Mouse (Mus musculus) retina, postnatal 1 day (tissue): ENCODE data around the gene Kcnq1.

Source experiments
- DNase-seq: peaks from one replicate; pipeline ENCODE4 v3.0.0-alpha.2; 2012

Kcnq1 gene

DNA sequence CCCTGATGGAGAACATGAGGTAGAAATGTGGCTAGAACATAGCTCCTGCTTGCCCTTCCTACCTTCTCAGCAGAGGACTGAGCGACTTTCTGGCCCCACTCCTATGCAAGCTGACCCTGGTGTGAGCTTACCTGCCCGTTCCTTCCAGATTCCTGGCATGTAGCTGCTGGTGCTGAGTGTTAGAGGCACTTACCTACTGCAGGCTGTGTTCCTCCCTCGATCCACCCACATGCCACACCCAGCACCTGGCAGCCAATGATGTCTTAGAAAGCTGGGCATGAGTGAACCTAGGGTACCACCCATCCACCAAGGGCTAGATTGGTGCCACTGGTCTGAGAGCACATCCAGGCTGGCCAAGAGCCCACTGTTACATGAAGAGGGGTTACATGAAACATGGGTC lies 12.3 kb upstream of the Kcnq1 start:
- DNase-seq: no peak

DNA sequence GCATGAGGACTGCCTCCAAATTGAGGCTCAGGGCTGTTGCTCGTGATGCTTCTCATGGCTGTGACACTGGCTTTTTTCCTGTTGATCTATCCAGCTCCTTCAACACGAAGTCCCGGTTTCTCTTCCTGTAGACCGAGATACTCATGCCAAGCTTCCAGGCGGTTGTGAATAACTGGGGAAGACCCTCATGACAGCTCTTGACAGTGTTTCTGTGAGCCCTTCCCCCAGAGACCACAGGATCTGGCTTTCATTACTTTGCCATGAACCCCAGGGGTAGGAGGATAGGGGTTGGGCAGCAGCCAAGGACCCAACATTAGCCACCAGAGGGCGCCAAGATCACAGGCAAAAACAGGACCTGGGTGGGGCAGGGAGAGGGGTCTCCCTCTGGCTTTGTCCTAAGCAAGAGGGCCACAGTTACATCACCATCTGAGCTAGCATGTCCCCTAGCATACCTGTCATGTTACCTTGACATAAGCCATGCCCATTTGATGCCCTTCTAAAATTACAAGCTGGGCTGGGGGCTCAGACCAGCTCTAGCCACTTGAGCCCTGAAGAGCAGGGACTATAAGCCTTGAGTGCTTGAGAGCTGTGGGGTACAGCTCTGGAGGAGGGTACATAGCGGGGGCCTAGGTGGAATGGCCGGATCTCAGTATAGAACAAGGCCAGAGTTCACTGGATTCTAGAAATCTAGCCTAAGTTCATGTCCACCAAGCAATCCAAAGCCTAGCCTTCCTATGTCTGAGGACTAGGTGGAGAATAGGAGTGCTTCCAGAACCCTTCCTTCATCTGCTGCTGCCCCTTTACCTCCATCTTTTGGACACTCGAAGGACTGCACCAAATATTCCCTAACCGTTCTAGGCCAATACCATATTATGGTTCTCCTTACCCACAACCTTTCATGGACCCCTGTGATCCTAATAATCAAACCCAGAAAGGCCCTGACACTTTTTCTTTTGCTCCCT lies 11.3 kb upstream of the Kcnq1 start, which contains the start of gene Trpm5:
Gene Trpm5 (minus strand): TSS at position 51 of the 962 bp plus-strand sequence.
- peak; percentile 71 for DNase-seq

DNA sequence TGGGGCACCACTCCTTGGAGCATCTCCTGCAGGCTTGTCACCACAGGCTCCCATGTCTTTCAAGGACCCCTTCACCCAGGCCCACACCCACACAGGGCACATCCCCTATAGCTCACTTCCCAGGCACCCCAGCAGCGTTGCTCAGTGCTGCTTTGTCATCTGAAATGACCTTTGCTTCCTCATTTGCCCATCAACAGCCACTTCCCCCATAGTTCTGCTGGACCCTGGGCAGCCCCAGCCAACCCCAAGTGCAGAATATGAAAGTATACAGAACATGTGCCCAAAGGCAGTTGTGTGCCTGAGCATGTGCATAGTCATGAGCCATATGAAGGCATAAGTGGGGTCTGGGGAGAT lies 10.6 kb upstream of the Kcnq1 start:
- no peak for DNase-seq

DNA sequence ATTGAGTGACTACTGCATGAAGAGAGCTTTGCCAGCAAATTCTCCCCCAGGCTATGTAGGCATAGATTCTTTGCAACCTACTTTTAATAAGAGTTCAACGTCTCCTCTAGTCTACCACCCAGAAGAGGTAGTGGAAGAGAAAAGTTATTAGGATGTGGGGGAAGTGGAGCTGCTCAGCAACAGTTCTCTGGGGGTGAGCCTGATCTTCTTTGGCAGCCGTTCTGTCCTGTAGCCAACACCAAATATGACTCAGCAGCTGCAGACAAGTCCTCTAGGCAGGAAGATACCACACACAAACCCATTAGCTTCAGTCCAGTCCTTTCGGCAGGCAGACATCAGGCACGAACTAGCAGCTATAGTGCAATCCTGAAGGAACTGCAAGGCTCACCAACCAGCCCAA lies 5.4 kb upstream of the Kcnq1 start:
- DNase-seq: no peak

DNA sequence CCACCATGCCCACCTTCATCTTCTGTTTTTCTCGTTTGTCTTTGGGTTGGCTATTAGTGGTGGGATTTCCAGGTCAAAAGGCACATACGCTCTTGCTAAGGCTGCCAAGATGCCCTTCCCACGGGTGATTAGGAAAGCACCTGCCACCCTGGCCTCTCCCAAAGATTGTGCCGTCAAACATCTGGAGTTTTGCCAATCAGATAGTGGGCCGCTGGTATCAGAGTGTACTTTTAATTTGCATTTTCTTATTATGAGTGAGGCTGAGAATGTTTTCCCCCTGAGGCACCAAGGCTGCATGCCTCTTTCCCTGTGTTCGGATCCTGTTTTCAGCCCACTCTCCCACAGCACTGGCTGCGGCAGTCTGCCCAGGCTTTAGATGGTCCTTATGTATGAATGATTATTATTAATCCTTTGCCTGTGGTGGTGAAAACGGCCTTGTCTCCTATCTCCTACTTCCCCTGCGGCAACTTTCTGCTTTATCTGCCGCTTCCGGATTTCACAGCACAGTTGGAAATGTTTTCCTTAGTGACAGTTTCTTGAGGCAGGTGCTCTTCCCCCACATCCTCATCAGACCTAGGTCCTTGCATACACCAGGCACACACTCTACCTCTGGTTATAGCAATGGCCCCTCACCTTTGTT lies 784 bp upstream of the Kcnq1 start:
- no peak for DNase-seq

DNA sequence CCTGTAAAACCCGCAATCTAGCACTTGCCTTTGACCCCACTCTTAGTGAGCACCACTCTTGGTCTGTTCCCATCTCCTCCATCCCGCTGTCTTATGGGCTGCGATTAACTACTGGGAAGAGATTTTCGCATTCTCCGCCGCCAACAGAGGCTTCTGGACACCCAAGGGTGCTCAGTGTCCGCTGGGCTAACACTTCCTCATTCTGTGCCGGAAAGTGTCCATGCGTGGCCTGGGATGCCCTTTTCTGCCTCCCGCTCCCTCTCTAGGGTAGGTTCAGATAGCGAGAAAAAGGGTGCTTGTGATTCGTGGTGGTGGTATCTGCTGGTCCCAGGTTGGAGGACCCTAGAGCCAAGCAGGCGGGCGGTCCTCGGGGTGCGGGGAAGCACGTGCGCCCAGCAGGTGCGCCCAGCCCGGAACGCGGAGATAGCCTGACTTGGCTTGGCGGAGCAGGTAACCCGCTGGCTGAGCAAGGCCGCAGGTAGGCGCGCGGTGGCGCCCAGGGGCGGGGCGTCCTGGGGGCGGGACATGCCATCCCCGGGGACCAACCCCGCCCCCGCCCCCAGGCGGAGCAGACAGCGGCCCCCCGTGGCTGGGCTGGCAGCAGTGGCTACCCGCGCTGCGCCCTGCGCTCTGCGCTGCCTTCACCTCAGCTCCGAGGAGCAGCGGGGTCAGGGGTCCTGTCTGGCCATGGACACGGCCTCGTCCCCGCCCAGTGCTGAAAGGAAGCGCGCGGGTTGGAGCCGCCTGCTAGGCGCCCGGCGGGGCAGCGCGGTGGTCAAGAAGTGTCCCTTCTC lies 707 bp downstream of the Kcnq1 start:
- no peak for DNase-seq

DNA sequence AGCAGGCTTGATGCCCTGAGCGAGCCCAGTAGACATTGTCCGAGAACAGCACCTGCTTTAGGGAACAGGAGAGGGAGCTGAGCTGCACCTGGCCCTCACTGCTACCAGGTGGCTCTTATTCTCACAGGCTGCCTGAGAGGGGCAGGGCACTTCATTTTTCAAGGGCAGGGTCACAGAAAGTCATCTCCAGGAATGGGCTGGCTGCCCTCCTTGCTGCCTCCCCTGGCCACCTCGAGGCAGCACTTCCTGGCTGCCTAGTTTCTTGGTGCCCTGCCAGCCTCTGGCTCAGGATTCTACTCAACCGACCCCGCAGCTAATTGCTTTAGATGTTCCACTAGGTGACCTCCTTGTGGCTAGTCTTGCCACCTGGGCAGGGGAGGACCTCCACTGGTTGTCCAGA lies 2.0 kb downstream of the Kcnq1 start:
- DNase-seq: no peak

DNA sequence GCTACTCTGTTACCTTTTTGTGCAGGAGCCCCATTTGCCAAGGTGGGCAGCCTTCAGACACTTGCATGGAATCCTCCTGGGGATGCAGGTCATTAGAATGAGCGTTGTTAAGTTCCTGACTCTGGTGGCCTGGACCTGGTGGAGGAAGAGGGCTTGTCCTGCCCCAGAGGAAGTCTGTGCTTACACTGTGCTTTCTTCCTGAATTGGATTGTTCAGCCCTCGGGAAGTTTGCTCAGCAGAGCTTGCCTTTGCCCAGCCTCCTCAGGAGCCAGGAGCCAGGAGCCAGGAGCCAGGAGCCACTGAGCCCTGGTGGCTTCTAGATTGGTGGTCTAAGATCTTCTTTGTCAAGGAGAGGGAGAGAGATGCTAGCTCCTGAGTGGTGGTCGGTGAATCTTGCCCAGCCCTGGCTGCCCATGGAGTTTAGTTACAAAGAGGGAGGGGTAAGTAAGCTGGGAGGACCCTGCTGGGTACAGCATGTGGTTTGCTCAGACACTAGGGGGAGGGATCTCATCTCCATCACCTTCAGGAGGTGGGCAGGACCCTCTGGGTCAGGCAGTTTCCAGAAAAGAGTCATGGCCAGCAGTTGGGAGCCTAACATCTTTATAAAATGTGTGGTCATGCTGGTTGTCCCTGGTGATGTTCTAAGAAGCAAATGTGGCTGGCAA lies 3.0 kb downstream of the Kcnq1 start:
- DNase-seq: no peak

DNA sequence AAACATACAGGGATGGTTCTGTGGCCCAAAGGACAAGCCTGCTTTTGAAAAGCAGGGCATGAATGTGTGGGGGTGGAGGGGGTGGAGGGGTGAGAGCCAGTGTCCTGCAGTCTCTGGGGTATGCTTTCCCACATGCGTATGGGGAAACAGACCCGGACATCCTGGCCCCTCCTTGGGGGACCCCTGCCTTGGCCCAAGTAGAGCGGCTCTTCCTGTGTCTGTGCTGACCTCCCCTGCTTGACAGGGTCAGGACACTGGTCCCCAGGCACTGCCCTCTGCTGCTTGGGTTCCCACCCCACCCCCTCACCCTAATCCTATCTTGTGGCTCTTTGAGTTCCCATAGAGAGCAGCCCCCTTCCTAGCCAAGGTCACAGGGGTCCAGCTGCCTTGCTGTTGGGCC lies 3.5 kb downstream of the Kcnq1 start:
- no peak for DNase-seq

DNA sequence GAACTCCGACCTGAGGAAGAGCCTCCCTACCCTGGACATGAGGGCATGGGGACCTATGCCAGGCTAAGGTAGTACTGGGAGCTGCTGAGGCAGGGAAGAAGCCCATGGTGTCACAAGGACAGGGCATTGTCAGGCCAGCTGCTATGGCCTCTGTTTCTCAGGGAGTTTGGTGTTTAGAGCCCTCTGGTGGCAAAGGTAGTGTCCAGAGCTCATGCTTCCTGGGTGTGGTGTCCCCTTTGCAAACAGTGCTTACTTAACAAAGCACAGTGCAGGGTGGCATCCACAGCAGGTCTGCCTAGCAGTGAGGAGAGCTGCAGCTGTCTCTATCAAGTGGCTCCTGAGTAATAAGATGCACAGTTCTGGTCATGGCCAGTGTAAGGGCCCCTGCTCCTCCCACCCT lies 4.6 kb downstream of the Kcnq1 start:
- no peak for DNase-seq

DNA sequence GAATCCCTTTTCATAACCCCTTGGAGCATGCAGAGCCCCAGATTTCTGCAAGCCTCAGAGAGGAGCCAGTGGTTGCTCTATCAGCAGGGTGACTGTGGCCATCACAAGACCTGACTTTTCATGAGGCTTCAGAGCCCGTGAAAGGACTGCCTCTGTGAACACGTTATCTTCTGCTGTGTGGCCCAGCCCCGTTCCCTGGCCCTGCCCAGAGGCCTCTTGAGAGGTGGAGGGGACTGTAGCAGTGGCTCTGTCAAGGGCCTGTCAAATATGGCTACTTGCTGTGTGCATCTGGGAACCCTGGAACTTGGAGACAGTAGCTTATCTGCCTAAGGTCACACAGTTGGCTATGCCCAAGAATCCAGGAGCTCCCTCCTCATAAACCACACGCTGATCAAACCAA lies 5.6 kb downstream of the Kcnq1 start:
- DNase-seq: no peak

DNA sequence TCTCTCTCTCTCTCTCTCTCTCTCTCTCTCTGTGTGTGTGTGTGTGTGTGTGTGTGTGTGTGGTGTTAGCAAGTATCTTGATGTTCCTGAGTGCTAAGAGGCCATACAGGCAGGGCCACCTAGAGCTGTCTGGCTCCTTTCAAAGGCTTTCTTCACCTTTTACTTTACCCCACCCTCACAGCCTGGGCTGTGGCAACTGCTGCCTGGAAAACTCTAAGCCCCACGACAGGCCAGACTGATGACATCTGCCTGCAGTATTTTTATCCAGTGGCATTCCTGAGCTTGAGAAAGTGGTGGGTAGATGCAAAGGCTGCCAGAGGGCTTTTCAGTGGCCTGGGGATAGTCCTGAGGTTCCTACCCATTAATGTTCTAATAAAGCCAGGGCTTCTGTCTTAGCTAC lies 6.2 kb downstream of the Kcnq1 start:
- no peak for DNase-seq

DNA sequence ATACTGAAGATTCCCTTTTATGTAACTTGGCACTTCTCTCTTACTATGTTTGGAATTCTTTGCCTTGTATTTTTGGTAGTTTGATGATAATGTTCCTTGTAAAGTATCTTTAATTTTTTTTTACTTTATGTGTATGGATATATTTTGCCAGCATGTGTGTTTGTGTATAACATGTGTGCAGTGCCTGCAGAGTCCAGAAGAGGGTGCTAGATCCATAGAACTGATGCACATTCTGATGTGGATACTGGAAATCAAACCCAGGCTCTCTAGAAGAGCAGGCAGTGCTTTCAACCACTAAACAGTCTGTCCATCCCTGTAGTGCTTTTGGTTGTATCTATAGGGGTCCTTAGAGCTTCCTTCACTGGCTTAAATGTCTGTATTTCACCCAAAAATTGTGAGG lies 8.6 kb downstream of the Kcnq1 start:
- DNase-seq: no peak

DNA sequence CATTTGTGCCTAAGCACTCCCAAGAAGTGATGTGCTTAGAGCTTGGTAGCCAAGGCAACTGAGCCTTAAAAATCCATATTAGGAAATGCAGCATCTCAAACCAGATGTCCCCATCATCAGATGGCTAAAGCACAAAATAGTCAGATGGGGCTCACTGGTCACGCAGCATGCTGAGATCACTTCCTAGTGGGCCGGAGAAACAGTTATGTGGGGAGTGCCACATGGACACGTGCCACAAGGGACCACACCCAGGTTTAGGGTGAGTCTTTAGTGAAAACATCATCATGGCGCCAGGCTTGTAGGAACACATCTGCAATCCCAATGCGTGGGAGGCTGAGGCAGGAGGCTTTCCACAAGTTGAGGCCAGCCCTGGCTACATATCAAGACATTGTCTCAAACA lies 10.4 kb downstream of the Kcnq1 start:
- no peak for DNase-seq

DNA sequence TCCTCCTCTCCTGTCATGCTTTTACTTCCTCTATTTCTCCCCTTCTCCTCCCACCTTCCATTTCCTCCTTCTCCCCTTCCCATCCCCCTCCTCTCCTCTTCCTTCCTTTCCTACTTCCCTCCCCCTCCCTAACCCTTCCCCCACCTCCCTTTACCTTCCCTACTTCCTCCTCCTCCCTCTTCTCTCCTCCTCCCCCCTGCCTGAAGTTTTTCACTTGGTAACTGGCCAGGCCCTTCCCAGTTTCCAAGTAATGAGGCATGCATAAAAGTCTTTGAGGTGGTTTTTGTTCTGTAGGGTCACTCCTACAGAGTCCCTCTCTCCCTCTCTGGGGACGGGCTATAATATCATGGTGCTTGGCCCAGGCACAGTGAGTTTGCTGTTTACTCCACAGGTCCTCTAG lies 13.2 kb downstream of the Kcnq1 start:
- DNase-seq: no peak

DNA sequence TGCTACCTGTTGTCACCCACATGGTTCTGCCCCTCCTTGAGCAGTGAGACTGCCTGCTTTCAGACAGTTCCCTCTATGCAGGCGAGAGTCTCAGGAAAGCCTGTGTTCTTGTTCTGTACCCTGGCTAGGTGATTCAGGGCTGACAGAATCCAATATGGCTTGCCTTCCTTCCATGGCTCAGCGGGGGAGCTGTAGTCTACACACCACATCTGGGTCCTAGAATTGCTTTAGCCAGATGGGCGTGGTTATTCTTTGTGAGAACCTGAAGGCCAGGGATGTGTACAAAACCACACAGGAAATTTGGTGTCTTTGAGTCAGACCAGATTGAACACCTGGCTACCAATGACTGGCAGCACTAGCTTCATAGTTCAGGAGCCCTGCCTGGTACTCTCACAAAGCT lies 13.7 kb downstream of the Kcnq1 start:
- DNase-seq: no peak

DNA sequence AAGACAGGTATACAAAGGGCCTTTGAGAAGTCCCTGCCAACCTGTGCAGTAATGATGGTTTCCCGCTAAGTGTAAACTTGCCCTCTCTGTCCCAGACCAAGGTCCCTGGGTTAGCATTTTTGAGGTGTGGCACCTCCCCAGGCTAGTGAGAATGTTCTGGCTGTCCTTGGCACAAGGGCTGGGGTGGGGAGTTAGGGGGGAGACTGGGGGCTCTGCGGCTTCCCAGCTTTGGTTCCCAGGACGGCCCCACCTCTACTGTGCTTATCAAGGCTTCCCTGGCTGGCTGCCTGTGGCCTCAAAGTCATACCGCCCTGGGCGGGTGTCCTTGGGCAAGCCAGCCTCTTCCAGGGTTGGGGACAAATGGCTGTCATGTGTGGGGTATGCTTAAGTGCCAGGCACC lies 16.0 kb downstream of the Kcnq1 start:
- no peak for DNase-seq

DNA sequence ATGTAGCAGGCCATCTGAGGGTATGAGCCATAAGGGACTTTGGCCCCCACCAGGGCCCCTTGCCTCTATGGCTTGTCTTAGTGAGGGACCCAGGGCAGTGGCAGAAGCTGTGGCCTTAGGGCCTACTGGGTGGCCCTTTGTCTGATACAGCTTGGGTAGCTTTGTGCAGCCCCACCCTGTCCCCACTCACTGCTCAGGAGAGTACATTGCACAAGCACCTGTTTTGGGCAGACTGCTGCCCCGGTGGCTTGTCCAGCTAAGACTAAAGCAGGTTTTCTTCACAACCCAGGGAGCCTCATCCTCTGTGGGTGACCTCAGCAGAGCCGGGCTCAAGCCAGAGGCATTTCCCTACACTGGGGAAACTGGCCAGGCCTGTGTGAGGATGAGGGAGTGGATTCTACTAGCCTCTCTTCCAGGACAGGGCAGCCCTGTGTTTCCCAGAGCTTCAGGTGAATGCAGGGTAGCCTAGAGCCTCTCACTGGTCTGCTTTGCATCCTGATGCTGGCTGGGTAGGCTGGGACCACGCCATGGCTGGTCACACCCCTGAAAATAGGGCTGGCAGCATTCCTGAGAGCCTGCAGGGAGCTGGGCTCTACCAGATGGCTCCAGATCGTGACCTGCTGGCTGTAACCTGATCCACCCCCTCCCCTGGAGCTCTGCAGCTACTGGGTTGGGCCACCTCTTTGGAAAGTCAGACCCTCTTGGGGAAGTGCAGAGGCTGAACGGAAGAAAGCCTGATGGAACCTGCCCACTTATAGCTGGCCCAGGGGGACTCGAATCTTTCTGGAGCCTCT lies 17.9 kb downstream of the Kcnq1 start:
- peak; percentile 33 for DNase-seq

DNA sequence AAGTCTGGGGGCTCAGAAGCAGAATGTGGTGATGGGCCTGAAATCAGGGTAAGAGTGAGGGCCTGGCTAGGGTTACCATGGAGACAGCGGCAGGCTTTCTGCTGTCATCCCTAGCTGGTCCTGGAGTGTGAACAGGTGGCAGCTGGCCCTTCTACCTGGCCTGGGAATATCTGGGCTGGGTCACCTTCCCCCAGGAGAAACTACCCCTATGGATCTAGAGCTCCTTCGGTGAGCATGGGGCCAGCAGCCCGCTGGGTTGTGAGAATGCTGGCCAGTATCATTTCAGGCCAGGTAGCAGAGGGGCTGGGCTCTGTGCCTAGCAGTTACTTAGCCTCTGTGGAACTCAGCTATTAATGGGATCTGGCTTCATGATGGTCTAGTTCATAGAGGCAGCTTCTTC lies 18.7 kb downstream of the Kcnq1 start:
- no peak for DNase-seq

DNA sequence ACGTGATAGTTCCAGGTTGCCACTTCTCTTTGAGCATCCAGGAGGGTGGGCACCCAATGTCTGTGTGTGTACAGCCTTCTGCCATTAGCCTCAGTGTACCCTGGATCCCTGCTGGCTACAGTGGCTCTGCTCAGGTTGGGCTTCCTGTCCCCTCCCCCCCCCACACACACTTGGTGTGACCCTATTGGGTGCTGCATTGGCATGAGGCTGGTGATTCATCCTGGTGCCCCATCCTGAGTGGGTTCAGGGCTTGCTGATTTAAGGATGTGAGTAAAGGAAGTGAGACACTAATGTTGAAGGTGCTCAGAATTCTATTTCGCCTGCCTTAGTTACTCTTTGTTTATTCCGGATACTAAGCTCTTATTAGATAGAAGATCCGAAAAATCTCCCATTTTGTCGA lies 26.7 kb downstream of the Kcnq1 start:
- DNase-seq: no peak

DNA sequence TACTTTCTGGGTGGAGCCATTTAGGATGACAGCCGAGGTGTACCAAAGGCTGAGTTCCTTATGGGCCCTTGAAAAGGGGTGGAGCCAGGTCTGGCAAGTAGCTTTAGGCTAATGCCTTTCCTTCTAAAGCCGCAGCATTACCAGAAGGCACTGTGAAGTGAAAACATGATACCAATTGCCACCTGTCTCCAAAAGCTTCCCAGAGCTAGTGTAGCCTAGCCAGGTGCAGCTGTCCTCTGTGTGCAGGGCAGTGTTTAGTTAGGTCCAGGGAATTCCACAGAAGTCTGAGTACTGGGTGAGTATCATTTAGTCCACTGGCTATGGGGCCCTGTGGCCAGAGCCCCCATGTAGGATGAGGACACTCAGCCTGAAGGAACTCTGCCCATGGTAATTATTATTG lies 30.0 kb downstream of the Kcnq1 start:
- DNase-seq: no peak

DNA sequence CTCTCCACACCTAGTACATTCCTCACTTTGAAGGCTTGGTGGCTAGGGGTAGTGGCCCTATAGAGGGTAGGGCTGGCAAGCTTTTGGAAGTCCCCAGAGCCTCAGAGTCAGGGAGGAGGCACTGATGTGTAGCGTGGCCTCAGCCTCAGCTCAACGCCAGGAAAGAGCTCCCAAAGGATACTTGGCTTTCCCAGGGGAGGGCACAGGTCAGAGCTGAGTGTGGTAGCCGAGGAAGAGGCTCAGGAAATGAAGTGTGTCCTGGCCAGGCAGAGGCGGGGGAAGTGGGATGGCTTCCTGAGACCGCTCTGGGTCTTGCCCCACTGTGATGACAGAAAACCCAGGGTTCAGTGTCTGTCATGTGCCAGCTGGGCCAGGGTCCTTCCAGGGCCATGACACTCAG lies 30.4 kb downstream of the Kcnq1 start:
- DNase-seq: no peak
